Mouse (Mus musculus) thymus, postnatal 36 days (tissue): Measurements from ENCODE around the gene Lgr4.
A peak's percentile ranks its signal among the peaks of the same experiment; 100 is the strongest.

Source experiments
- DNase-seq, 2 experiments: peaks; one replicate each; pipeline ENCODE4 v3.0.0; 2022; ENCODE audit warnings: mixed read lengths in 2 of 2

The Lgr4 gene

GRCm38 (mm10) chr2:109984930-109985329, 67.5 kb downstream of the Lgr4 start:
- DNase-seq, result no peak

DNA sequence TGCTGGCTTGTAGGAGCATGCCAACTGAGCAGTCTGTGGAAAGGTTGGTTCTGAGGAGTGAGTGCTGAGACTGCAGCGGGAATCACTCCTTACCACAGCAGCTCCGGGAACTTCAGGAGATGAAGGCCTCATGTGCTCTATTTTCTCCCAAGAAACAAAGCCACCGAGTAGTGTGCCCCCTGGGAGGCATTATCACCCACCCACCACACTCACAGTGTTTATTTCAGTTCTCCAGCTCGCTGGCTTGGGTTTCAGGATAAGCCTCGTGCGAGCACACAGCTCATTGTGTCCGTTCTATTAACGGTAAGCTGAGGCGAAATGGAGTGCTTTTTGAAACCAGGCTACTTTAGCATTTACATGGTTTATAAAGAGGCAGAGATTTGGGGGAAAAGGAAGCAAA, 68.1 kb downstream of the Lgr4 start:
- no peak for DNase-seq

- no peak for DNase-seq
These were observed 68.8 kb downstream of the Lgr4 start for GRCm38 (mm10) chr2:109986036-109986785.

DNA sequence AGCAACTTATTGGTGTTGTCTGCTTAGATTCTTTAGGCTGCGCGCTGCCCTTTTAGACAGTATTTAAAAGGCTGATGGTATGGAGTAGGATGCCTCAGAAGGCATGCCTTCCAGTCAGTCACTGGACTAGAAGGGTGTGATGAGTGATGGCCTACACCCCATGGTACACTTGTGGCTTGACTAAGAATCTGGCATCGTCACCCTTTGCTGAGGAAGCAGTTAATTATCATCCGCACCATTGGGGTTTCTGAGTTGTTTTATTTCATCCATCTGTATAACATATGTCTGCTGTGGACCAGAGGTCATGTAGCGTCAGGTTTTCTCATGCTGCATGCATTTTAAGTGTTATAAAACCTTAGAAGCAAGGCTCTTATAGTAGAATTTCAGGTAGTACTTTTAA, 70.5 kb downstream of the Lgr4 start:
- no peak for DNase-seq

GRCm38 (mm10) chr2:109989196-109989595, 71.7 kb downstream of the Lgr4 start:
- DNase-seq, result no peak

DNA sequence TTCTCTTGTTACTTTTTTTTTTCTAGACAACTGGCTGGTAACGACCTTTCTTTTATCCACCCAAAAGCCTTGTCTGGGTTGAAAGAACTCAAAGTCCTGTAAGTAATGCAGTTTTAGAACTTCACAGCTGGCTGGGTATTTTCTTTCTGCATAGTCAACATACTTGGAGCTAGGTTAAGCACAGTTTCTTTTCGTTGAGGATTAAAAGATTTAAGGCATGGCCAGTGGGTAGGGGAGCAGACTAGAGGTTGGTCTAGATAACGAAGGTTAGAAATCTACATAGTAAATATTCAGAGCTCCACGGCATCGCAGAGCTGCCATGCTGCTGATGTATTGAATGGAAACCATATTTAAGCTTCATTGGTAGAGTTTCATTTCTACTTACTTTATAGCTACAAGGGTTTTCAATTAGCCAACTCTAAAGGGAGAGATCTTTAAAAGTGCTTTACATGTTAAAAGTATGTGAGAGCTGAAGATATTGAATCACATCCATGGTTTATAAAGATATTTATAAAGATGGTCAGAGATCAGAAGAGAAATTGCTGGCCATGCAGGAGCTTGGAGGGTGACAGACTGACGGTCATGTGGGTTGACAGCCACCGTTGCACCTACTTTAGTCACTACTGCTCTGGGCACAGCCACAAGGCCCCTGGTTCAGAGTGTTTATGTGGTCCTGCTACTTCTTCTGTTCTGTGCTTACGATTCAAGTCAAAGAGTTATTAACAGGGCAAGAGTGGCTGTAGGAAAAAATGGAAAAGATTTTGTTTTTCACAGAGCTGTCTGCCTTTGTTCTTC, 72.4 kb downstream of the Lgr4 start:
- DNase-seq, result no peak

- no peak for DNase-seq
These were observed 74.3 kb downstream of the Lgr4 start for GRCm38 (mm10) chr2:109991754-109992153.

GRCm38 (mm10) chr2:109992448-109993073, 75.1 kb downstream of the Lgr4 start:
- DNase-seq, result no peak

DNA sequence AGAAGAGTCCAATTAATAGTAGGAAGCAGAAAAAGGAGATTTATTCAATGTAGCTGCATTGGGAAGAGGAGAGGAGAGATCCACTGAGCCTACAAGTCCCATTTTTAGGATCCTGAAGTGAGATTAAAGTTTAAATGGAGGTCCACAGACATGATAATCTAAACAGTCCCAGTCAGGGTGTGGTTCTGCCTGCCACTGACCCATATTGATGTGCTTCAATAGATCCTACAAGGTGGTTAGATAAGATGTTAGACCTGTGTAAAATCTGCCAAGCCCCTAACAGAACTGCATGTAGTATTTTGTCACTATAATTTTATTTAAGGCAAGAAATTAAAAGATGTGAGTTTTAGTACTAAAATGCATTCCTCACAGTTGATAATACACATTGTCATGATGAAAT, 76.0 kb downstream of the Lgr4 start:
- DNase-seq, result no peak

GRCm38 (mm10) chr2:109995061-109995460, 77.6 kb downstream of the Lgr4 start:
- no peak for DNase-seq

- no peak for DNase-seq
These were observed 79.0 kb downstream of the Lgr4 start for GRCm38 (mm10) chr2:109996411-109996810.

DNA sequence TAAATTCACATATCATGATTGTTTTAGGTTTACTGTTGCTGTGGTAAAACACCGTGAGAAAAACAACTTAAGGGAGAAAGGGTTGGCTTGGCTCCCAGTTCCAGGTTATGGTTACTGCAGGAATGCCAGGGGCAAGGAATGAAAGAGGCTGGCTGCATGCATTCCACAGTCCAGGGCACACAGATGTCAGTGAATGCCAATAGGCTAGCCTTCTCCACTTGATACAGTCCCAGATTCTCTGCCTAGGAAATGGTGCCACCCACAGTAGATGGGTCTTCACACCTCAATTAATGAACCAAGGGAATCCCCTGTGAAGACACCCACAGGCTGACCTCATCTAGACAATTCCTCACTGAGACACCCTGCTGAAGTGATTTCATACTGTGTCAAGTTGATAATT, 87.2 kb downstream of the Lgr4 start:
- no peak for DNase-seq

GRCm38 (mm10) chr2:110005164-110005563, 87.7 kb downstream of the Lgr4 start:
- no peak for DNase-seq

DNA sequence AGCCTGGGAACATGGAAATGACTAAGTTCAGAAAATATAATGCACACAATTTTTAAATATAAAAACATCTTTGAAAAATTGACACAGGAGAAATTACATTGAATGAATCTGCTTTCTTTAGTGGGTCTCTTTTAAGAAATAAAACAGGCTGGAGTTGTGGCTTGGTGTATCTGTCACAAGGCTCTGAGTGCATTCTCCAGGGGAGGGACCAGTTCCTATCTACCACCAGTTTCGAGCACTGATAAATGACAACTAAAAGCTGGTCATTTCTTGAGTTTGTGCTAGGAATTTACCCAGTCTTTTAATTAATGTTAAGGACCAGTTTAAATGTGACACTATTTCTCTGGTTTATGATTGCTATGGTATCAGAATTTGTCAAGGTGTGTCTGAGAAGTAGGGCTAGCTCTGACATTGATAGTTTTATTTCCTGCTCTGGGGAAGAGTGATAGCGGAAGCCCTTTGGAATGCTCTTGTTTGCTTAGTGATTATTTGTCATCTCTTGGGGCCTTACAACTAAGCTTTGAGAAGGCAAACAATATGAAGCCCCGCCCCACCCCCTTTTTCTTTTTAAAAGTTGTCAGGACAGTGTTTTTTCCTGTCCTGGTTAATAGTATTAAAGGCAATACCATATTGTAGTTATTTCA, 88.3 kb downstream of the Lgr4 start:
- no peak for DNase-seq

- no peak for DNase-seq
These were observed 90.2 kb downstream of the Lgr4 start for GRCm38 (mm10) chr2:110007423-110008267.

DNA sequence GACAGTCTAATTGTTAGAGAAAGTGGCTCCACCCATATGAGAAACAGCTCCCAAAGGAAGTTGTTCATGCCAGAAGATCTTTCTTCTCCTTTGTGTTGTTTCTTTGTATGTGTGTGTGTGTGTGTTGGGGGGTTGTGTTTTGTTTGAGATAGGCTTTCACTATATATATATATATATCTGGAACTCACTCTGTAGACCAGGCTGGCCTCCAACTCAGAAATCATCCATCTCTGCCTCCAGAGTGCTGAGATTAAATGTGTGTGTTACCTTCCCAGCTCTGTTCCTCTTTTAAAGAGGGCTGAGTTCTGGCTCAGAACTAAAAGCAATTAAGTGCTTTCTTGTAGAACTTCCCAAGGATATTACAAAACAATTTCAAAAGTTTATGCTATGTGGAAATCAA, 92.0 kb downstream of the Lgr4 start:
- no peak for DNase-seq

GRCm38 (mm10) chr2:110012184-110012725, 94.8 kb downstream of the Lgr4 start:
- no peak for DNase-seq

- DNase-seq, result no peak
These were observed 99.6 kb downstream of the Lgr4 start for GRCm38 (mm10) chr2:110017087-110017486.

DNA sequence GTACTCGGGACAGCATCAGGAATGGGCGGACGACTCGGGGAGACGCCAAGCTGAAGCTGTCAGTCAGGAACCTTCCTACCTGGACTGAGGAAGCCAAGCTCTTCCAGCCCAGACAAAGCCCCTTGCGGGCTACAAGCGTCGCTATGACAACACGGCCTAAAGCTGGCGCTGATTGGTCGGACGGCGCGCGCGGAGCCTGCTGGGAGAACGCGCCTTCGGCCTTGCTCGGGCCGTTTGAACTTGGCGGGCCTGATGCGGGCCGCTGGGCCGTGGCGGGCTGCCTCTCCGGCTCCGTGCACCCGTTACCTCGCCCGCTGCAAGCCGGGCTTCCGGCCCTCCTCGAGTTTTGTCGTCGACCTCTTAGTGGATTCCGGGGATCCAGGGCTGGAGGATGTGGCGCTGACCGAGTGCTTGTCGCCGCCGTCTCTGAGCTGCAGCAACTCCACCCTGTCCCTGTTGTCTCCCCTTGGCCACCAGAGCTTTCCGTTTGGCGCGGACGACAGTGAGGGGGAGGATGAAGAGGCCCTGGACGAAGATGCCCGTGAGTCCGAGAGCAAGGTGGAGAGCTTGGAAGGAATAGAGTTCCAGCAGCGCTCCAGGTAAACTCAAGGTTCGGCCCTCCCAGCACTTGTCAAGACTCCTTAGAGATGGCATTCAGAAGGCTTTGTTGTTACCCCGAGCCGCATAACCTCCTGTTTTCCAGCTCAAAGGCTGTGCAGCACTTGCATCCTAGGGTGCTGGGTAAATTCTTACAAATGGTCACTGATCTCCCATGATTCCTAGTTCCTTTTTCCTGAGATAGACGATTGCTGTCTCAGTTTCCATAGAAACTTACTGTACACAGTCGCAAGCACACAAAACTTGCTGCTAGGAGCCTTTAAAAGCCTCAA, 100.4 kb downstream of the Lgr4 start, which contains the start of gene Ccdc34:
Gene Ccdc34 (plus strand): TSS at position 202 of the 890 bp plus-strand sequence.
- peak; percentile 86 to 89 for DNase-seq

DNA sequence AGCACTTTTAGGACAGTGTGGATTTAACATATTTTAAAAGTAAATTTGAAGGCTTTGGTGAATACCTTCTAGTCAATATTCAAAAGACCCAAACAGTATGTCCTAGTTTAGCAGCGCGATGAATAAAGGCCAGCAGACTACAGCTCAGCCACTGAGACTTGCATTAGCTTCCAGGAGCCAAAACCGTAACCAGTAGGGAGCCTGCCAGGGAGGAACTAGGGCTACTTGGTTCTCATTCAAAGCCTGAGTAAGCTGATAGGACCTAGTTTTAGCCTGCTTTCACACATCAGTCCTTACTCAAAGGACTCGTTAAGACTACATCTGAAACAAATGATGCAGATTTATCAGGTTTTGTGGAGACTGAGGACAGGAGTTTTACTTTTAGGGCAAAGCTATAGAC, 102.2 kb downstream of the Lgr4 start:
- DNase-seq, result no peak

- no peak for DNase-seq
These were observed 103.0 kb downstream of the Lgr4 start for GRCm38 (mm10) chr2:110020430-110020829.
